Mouse (Mus musculus): ENCODE results near the gene Eif3b.

GRCm38 (mm10) chr5:140461476-140461875, 42.3 kb downstream of the Eif3b start:
- TF ChIP-seq CEBPB (IDR thresholded peaks at IDR 0.05; ENCODE audit: low read depth): no peak
- TF ChIP-seq CTCF (IDR thresholded peaks at IDR 0.05; ENCODE audit: control insufficient read depth, insufficient read depth, insufficient read length): no peak
- TF ChIP-seq USF1 (IDR thresholded peaks at IDR 0.05; ENCODE audit: low read depth): no peak
- TF ChIP-seq MAX (IDR thresholded peaks at IDR 0.05): no peak
- peak; percentile 83 for TF ChIP-seq MYOD1 (IDR thresholded peaks at IDR 0.05; ENCODE audit: control insufficient read depth, insufficient read length, low read depth)
- TF ChIP-seq MYOG (IDR thresholded peaks at IDR 0.05; ENCODE audit: control insufficient read depth, extremely low read depth, insufficient read length): no peak
